8 mouse cellular contexts compared by ENCODE assay signal in the genomic region with DNA sequence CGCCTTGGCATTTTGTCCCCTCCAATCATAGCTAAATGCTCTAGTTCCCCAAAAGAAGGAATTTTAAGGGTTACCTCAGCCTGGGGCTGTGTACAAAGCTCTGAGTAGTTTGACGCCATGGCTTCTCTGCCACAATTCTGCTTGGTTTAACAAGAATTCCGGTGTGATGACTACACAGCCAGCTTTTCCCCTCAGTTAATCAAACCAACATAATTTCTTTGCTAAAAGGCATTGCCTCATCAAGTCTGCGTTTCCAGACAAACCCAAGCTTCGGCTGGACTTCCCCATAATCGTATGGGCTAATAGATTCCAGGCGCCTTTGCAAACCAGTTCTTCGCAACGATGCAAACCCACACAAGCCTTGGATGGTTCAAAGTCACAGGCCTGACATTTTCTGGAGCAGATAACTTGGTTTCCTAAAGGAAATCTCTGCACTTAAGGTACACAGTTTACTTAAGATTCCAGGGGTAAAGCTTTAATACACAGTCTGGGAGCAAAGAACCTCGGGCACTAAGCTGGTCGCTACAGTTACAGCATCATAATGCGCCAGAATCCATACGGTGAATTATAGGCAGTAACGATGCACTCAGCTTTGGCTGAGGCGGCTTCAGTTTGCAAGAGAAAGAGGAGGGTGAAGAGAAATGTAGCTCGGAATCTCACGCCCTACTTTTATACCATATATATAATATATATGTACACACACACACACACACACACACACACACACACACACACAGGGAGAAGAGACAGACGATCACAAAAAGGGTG. TPM values are rescaled to one million over a fixed set of nuclear protein-coding genes. Genes with fewer than 3 reads are reported as not detected.
DNase-seq lines count a peak whose midpoint lies in the region; ATAC-seq lines count a peak whose summit lies in the region.

No protein-coding gene starts in this region.

- ATAC-seq in kidney, embryonic 16.5 days (ENCODE audit: low FRiP score, low TSS enrichment): no peak
- ATAC-seq in midbrain, embryonic 13.5 days: peak; percentile 58

- H3K9me3 ChIP-seq in kidney, embryonic 16.5 days (ENCODE audit: low read length): no peaks in the 10 kb centered on the region
- H3K9me3 ChIP-seq in midbrain, embryonic 13.5 days: no peaks in the 10 kb centered on the region

- DNase-seq in kidney, postnatal 4 days: no peak
- DNase-seq in brain, embryonic 18.5 days (ENCODE audit: low read depth, low spot score): peak; percentile 18
- peak; percentile 62 for DNase-seq in forelimb bud, embryonic 11.5 days (ENCODE audit: low read depth, low spot score)
- DNase-seq in gastrocnemius, adult 8-10 months (ENCODE audit: low spot score in 2 of 2): no peak
- DNase-seq in T-cell, adult 2 months (ENCODE audit: low spot score): no peak
- DNase-seq in layer of hippocampus, postnatal 14 days (ENCODE audit: low spot score in 2 of 2): no peak

- no peaks in the 10 kb centered on the region for H3K36me3 ChIP-seq in kidney, embryonic 16.5 days (ENCODE audit: insufficient read depth, low read length)
- H3K36me3 ChIP-seq in midbrain, embryonic 13.5 days: no peaks in the 10 kb centered on the region

- 57% methylated on average over 18 of the region's 18 CpGs for WGBS in kidney, embryonic 16.5 days
- WGBS in midbrain, embryonic 13.5 days: 61% methylated on average over 18 of the region's 18 CpGs

- H3K9ac ChIP-seq in kidney, embryonic 16.5 days (replicated peaks; ENCODE audit: low read length): peak overlapping the region; percentile 81
- peak overlapping the region; percentile 85 for H3K9ac ChIP-seq in midbrain, embryonic 13.5 days (replicated peaks)

- H3K4me2 ChIP-seq in kidney, embryonic 16.5 days (replicated peaks; ENCODE audit: low read depth, low read length): peak overlapping the region; percentile 96
- H3K4me2 ChIP-seq in midbrain, embryonic 13.5 days (replicated peaks): peak overlapping the region; percentile 84

- H3K27me3 ChIP-seq in kidney, embryonic 16.5 days (ENCODE audit: insufficient read depth, low read length): no peaks in the 10 kb centered on the region
- no peaks in the 10 kb centered on the region; the same call in 1 of the 2 replicates for H3K27me3 ChIP-seq in midbrain, embryonic 13.5 days

- peak overlapping the region; percentile 35; the same call in 1 of the 2 replicates for H3K27ac ChIP-seq in kidney, embryonic 16.5 days (ENCODE audit: low read length)
- peak overlapping the region; percentile 84 for H3K27ac ChIP-seq in midbrain, embryonic 13.5 days

- peaks cover 27% of the 10 kb centered on the region; the same call in 1 of the 2 replicates for H3K4me1 ChIP-seq in kidney, embryonic 16.5 days (ENCODE audit: insufficient read depth, low read length)
- peaks cover 24% of the 10 kb centered on the region for H3K4me1 ChIP-seq in midbrain, embryonic 13.5 days (replicated peaks)

- H3K4me3 ChIP-seq in kidney, embryonic 16.5 days (ENCODE audit: low read length): peak overlapping the region; percentile 64
- H3K4me3 ChIP-seq in midbrain, embryonic 13.5 days (replicated peaks): peak overlapping the region; percentile 72

RNA-seq across cellular contexts. Expression of gene Serp2, which starts 1.2 kb away (rescaled TPM):
- polyA plus RNA-seq in kidney, embryonic 16.5 days (2015; fragmentation: Nextera tagmentation; extraction: Ambion mirVana): 10.0 and 12.2 TPM in 2 replicates
- polyA plus RNA-seq in midbrain, embryonic 13.5 days (2015; fragmentation: Nextera tagmentation; extraction: Ambion mirVana): 102 and 109 TPM in 2 replicates
- total RNA-seq in gastrocnemius, adult 8-10 months (2022): under 1 TPM in 2 of 4 experiments, not detected in 2; 0.34 to 0.39 TPM
- total RNA-seq in layer of hippocampus, postnatal 14 days (2021): 100 to 1,000 TPM; 138 to 146 TPM

Comparison
In these comparisons a context has a peak if more than half of its experiments do, and no peak if none do; other contexts are left out.
1. DNase-seq: peak in brain, embryonic 18.5 days (single experiment) and forelimb bud, embryonic 11.5 days (single experiment); none in kidney, postnatal 4 days (0 of 2), gastrocnemius, adult 8-10 months (0 of 2), T-cell, adult 2 months (single experiment) and layer of hippocampus, postnatal 14 days (0 of 2).
2. RNA of gene Serp2, which starts 1.2 kb away (total RNA-seq): 138 to 146 TPM in layer of hippocampus, postnatal 14 days; 0.34 to 0.39 TPM in gastrocnemius, adult 8-10 months; every median in the first group is over 10 times any median in the second.